Mouse (Mus musculus) retina, postnatal 7 days (tissue): ENCODE measurements around the gene Med16.

Experiments used
- DNase-seq: peaks from one replicate; pipeline ENCODE4 v3.0.0-alpha.2; 2012; ENCODE audit warnings: low read depth, low spot score

Med16 gene

DNA sequence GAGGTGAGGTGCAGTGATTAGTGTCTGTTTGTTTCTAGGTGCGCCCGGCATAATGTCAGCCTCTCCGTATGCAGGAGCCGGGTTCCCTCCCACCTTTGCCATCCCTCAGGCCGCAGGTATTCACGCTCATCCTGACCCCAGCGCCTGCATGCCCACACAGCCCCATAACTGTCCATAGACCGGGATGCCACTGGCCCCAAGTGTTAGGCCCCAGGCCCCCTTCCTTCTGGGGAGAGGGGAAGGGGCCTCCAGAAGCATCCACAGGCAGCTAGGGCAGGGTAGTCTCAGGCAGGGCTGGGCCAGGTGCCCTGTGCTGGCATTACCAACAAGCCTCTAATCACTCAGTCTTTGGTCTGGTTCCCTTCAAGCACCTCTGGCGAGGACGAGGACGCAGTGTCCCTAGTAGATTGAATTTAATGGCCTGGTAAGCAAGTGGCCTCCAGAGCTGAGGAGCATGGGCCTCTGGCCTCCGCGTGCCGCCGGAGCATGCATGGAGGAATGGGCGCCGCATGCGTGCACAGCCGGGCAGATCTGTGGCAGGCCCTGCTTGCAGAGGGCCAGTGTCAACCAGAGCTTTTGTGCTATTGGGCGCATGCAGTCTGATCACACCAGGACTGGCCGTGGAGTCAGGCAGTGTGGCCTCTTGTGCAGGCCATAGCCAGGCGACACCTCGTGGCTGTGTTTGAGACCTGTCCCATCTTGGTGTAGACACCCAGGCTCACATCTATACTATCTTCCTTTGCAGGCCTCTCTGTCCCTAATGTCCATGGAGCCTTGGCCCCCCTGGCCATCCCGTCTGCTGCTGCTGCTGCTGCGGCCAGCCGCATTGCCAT, 48.4 kb downstream of the Med16 start:
- DNase-seq, result no peak

DNA sequence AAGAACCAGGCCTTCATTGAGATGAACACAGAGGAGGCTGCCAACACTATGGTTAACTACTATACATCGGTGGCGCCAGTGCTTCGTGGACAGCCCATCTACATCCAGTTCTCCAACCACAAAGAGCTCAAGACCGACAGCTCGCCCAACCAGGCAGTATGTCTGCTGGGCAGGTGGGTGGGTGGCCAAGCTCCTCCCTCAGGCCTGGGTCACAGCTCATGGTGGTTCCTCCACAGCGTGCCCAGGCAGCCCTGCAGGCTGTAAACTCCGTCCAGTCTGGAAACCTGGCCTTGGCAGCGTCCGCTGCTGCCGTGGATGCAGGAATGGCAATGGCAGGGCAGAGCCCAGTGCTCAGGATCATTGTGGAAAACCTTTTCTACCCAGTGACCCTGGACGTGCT, 49.6 kb downstream of the Med16 start:
- no peak for DNase-seq

DNA sequence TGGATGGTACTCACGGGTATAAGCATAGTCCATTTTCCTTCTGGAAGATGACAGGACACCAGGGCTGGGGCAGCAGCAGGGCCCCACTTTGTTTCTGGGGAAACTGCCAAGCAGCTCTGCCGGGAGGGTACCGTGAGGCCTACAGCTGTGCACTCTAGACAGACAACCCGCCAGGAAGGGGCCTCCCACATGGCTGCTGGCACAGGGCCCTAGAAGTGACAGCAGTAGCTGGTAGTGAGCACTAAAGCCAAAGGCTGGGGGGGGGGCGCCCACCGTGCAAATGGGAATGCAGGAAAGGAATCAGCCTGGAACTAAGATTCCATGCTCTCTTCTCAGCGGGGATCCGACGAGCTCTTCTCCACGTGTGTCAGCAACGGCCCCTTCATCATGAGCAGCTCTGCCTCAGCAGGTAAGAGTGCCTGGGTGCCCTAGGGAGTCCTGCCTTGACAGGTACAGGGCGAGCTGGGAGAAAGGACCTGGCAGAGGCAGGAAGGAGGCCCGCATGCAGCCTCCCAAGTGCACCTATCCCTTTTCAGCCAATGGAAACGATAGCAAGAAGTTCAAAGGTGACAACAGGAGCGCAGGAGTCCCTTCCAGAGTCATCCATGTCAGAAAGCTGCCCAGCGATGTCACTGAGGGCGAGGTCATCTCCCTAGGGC, 50.2 kb downstream of the Med16 start:
- DNase-seq, result no peak

DNA sequence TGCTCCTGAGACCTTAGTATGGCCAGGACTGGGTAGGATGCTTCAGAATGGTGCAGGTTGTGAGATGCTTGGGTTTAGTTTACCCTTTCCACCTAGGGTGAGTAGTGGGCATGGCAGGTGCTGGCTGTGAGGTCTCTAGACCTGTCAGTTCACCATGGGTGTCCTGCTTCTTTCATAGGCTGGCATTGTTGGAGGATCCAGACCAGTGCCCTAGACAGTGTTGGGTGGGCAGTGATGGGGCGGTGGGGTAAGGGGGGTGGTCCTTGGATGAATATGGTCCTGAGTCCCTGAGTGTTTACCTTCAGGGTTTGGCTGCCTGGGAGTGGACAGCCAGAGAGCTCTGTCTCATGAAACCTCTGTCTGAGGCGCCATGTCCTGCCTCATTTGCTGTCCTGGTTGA, 50.8 kb downstream of the Med16 start:
- no peak for DNase-seq

DNA sequence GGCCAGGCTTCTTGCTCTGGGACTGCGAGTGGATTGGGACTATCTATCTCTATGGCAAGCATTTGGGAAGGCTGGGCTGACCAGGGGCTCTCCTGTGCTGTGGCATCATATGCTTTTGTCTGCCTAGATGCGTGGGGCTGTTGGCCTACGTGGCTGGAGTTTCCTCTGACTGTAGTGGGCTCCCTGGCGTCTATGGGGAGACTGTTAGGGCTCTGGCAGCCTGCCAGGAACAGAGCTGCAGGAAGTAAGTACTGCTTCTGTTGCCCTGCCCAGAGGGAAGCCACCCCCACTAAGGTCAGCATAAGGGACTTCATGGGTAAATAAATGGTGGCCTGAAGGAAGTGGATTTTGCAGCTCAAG, 51.3 kb downstream of the Med16 start:
- DNase-seq, result no peak

DNA sequence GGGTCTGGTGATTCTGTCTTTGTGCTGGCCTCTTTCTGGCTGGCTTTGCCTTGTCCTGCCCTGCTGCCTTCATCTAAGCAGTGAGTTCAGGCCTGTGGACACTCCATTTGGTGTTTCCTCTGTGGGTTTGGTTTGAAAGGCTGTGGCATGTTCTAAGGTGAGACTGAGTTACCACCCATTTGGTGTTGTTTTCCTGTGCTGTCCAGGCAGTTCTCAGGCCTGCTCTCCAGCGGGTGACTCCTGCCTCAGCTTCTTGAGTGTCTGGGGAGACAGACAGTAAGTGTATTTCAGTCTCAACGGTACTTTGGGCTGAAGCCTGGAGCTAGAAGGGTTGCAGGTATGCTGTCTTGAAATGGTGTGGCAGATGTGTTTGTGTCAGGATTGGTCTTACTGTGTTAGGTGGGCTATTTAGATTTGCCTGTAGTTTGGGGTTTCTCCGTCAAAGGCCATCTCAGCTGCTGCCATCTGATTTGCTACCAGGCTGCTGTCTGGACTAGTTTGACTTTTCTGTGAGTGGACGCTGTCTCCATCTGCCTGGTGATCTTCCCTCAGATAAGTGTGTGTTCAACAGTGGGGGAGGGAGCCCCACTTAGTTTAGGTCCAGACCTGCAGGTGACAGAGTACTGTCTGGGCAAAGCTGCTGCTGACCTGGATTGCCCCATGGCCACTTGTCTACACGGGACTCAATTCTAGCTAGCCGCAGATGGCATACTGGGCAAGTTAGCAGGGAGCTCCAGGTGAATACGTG, 51.8 kb downstream of the Med16 start:
- no peak for DNase-seq

DNA sequence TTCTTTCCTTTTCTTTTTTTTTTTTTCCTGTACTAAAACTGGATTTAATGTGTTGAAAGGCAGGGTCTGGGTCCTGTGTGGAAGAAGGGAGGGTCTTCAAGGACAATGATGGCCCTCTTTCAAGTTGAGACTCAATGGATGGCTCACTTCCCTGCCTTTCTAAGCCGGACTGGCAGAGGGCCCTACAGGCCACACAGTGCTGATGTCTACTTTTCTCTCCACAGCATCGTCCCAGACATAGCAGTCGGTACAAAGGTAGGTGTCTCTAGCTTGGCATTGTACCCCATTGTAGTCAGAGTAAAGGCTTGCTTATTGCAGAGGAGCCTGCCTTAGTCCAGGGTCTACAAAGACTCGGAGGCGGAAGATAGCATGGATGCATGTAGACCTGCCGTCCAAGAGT, 52.4 kb downstream of the Med16 start:
- no peak for DNase-seq

DNA sequence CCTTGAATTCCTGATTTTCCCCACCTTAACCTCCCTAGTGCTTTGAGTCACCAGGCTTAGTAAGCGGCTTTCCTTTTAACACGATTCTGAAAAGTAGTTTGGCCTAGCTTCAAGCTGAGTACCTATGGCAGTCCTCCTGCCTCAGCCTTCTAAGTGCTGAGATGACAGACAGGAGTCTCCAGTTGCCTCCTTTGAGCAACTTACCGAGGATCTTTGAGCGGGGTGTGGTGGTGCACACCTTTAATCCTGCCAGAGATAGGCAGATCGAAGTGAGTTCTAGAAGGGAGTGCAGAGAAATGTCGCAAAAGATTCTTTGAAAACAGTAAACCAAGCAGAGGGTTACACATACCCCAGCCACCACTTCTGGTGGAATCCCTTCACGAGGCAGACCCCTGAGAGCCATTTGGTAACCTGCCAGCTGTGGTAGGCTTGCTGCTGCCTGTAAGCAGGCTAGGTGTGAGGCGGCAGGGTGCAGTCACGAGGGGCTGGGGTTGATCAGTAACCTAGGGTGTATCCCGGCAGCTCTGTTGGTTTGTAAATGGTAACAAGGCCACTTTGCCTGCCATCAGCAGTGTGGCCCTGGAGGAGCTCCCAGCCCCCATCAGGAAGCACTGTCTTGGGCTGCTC, 53.1 kb downstream of the Med16 start:
- DNase-seq, result no peak

DNA sequence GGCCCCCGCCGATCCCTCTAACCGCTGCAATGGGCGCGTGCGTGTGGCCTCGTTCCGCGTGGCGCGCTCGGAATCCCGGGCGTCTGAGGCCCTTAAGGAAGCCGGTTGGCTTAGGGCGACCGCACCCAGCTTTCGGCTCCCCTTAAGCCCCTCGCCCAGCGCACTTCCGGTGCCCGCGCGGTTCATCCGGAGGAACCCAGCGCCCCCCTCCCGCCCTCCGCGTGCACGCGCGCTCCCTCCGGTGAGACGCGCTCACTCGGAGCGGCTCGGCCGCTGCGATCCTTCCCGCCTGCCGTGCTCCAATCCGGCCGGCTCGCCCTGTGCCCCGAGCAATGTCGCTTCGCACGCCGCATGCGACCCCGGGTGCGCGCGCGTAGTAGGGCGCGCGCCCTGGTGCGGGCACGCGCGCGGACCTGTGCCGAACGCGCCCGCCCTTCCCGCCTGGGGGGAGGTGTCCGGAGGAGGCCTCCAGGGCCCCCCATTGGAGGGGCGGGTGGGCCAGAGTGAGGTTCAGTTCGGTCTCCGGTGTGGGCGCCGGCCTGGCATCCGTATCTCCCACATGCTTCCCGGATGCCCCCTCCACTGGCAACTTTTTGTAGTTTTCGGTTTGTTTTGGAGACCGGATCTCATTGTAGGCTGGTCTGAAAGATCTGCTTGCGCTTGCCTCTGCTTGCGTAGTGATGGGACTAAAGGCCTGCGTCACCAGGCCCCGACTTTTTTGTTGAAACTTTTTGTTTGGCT, 53.8 kb downstream of the Med16 start:
- DNase-seq, result peak; percentile 71

DNA sequence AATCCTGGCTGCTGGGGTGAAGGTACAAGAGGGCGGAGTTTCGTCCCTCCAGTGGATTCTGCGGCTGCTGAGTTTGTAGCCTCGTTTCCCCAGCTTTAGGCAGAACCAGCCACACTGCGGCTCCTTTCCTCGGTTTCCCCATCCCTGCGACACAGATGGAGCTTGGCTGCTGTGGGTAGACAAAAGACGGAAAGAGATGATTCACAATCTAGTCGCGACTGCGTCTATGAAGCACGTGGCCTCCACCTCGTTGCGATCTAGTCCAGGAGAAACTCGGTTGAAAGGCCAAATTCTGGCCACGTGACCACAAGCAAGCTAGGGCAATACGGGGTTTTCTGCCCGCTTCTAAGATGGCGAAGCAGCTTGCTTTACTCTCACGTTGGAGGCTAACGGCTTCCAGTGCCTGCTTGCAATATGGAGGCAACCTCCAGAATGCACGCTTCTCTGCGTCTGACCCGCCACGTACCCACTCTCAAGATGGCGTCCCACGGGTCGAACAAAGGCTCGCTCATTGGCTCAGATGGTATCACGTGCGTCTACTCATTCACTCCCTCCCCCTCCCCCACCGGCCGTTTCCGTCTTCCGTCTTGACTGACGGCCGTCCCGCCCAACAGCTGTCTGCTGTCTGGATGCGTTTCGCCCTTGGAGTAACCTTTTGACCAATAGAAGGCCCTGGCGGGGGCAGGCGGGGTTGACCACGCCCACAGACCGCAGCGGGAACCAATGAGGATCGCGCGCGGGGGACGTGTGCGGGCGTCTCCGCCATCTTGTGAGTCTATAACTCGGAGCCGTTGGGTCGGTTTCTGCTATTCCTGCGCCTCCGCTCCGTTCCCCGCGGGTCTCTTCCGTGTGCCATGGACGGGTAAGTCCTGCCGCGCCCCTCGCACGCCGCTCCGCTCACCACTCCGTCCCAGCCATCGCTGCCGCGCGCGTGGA, 54.6 kb downstream of the Med16 start, which contains the start of gene Ptbp1:
Ptbp1 (plus strand) TSS at position 568 of the 936 bp plus-strand sequence.
- DNase-seq, result peak; percentile 100

DNA sequence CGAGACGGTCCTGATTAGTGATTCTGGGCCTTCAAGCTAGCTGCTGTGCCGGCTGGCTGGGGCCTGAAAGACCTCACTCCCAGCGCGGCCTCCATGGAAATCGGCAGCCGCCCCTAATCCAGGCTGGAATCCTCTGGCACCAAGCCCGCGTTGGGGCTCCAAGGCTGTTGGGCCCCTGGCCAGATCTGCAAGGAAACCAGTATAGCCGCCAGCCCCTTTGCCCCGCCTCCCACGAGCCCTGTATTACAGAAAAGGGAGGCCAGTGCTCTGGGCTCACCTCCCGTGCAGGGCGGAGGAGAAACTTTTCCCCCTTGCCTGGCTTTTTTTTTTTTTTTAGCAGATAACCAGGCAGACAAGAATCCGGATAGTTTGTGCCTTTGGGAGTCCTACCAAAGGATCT, 55.3 kb downstream of the Med16 start:
- peak; percentile 89 for DNase-seq

DNA sequence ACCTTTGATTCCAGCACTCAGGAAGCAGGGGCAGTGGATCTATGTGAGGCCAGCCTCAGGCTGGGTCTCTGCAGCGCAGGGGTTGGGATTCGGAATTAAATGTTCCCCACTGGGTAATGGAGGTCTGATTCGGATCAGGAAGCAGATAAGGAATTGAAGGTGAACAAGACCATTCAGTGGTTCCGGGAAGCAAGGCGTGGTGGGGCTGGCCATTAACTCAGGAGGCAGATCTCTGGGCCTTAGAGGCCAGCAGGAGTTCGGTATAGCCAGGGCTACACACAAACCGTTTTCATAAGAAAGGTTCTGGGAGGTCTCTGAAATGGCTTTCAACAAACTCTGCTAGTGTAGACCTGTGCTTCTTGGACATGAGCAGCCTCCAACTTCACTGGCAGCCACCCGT, 55.9 kb downstream of the Med16 start:
- no peak for DNase-seq

DNA sequence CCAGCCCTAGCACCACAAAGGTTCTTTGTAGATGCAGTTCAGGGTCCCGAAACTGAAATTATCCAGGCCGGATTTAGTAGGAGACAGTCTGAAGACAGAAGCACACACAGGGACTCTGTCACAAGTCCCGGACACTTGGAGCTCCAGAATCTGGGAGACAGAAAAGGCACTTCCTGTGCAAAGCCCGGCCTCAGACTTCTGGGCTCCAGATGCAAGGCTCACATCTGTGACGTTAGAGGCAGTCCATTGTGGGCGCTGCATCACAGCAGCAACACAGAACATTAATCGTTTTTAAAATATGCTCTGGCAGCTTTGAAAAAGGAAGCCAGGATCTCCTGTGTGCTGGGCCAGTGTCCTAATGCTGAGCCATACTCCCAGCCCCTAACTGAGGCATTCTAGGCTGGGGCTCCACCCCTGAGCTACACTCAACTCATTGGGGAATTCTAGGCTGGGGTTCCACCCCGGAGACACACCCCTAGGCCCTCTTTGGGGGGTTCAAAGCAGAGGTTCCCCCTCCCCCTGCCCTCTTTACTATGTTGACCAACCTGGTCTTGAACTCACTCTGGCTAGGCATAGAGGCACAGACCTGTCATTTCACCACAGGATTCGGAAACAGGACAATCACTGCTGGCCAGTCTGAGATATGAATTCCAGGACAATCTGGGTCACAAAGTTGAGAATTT, 56.5 kb downstream of the Med16 start:
- DNase-seq, result no peak

DNA sequence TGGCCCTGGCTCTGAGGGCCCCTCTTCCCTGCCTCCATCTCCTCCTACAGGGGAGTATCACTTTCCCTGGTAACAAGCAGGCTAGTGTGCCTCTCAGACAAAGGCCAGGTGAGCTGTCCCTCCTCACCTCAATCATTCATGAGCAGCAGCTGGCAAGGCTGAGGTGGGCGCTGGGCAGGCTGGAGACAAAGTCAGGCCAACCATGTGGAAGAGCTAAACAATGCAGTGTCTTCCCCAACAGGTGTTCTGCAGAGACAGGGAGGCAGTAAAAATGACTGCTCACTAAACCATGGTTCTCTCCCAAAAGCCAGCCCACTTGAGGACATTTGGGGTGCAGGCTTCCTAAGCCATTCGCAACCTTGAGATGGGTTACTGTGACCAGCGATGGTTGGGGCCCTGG, 57.1 kb downstream of the Med16 start:
- no peak for DNase-seq

DNA sequence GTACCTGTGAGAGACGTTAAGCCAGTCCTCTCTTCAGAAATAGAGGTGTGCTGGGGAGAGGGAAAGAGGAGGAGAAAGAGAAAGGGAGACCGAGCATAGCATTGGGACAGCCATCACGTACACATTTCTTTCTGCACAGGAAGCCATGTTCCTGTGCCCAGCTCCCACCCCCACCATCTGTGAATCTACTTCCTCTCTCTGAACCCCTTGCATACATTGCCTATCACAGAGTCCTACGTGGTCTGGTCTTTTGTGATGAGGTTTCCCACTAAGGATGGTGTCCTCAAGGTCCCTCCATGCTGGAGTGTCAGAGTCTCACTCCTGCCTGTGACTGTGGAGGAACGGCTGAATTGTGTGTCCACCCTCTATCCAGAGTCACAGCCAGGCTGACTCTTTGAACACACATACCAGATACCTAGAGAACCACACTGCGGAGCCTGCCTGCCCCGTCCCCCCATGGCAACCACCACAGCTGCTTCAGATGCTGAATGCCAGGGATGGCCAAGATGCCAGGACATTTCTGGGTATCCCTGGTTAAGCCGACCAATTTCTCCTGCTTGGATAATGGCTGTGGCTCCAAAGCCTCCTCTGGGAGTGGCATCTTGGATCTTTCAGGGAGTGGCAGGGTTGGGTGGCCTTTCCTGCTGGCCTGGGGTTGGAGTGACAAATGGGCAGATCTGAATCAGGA, 58.6 kb downstream of the Med16 start:
- no peak for DNase-seq

DNA sequence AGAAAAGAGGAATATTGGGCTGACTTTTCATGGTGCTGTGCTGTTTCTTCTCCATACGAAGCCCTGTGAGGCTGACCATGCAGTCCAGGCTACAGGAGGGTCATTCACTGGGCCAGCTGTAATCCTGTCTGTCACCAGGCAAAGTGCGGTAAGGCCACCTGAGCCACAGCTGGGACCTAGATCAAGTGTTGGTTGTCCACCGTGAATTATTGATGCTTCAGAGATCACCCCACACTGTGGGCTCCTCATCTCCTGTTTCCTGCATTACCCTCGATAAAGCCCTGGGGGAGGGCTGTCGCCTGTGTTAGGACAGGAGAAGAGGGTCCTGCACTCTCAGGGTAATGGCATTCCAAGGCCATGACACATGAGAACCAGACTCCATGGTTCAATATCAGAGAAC, 62.2 kb downstream of the Med16 start:
- no peak for DNase-seq
